8 mouse cellular contexts compared by ENCODE assay signal in the genomic region with DNA sequence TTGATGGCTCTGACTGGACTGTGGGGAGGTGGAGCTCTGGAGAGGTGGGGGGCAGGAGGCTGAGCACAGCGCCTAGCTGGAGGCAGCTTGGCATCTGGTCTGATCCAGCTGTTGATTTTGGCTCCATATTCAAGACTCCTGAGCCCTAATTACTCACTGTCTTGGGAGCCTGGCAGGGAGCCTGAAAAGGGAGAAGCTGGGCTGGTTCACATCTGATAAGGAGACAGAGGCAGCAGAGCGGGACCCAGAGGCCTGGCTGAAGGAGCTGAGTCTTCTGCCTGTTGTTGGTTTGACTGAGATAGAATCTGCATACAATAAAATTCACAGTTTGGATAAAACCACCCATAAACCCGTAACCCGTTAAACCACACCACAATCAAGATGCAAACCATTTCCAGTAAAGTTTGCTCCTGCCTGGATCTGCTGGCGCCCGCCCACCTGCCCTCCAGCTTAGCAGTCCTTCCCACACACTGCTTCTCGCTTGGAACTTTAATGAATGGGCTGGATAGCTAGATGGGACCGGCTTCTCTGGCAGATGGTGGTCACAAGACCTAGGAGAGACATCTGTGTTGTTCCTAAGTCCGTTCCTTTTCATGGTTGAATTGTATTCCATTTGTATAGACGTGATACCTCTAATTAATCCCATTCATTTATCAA. TPM values are rescaled to one million over a fixed set of nuclear protein-coding genes. Genes with fewer than 3 reads are reported as not detected.
DNase-seq lines count a peak whose midpoint lies in the region; TF ChIP-seq lines count a peak whose summit lies in the region.

No protein-coding gene starts in this region.

- TF ChIP-seq EP300 in MEL (IDR thresholded peaks at IDR 0.05; ENCODE audit: low read depth in 1 of 2, low read length in 2 of 2): peak; percentile 84 to 88

- intact Hi-C loops in left cerebral cortex, postnatal 36 days (cut with DNase I): loop anchor here (2.0 kb wide), 2 partner anchors 46 to 54 kb away; a partner anchor contains a TSS

- peaks cover 0 to 18% of the 10 kb centered on the region in 2 experiments; a peak in 2 of 4 replicates for H3K36me3 ChIP-seq in MEL (ENCODE audit: control insufficient read depth in 1 of 2, insufficient read depth in 2 of 2, low read length in 2 of 2)

- DNase-seq in 3T3-L1 (ENCODE audit: low read depth, low spot score) (peak; percentile 99), MEL (ENCODE audit: low read depth, low spot score) (peak; percentile 93)
- peak; percentile 50 for DNase-seq in gastrocnemius, adult 18-20 months (ENCODE audit: low spot score)
- peak; percentile 82 for DNase-seq in kidney, adult 9 months
- DNase-seq in mesoderm, embryonic 11.5 days (ENCODE audit: low read depth, low spot score): peak; percentile 19
- no peak for DNase-seq in cerebellum, adult 11 months
- DNase-seq in embryo, embryonic 9.5 days (ENCODE audit: extremely low spot score): no peak
- DNase-seq in left cerebral cortex, postnatal 36 days (ENCODE audit: low spot score in 2 of 2): no peak

- no peak for TF ChIP-seq RAD21 in MEL (IDR thresholded peaks at IDR 0.05; ENCODE audit: low read depth, low read length)

- no peak overlapping the region for H3K4me3 ChIP-seq in MEL (ENCODE audit: control insufficient read depth in 1 of 2, insufficient read depth in 1 of 2, low read depth in 2 of 2, low read length in 2 of 2)

- TF ChIP-seq CTCF in MEL (IDR thresholded peaks at IDR 0.05 in 2 of 3, conservative IDR thresholded peaks at IDR 0.05 in 1 of 3; ENCODE audit: control insufficient read depth in 1 of 3, insufficient read depth in 1 of 3, low read depth in 2 of 3, low read length in 3 of 3, poor library complexity in 1 of 3, severe bottlenecking in 1 of 3): no peak

- no peaks in the 10 kb centered on the region for H3K9me3 ChIP-seq in MEL (replicated peaks; ENCODE audit: insufficient read depth, low read length)

- peaks cover 13 to 37% of the 10 kb centered on the region in 2 experiments for H3K4me1 ChIP-seq in MEL (ENCODE audit: control insufficient read depth in 1 of 2, insufficient read depth in 2 of 2, low read length in 2 of 2)

- peaks cover 0 to 9% of the 10 kb centered on the region in 2 experiments; a peak in 2 of 4 replicates for H3K27me3 ChIP-seq in MEL (ENCODE audit: control insufficient read depth in 1 of 2, insufficient read depth in 2 of 2, low read length in 2 of 2)

- H3K9ac ChIP-seq in MEL (ENCODE audit: control insufficient read depth, low read depth, low read length, poor library complexity, severe bottlenecking): no peak overlapping the region

- no peaks in the 10 kb centered on the region for H3K79me2 ChIP-seq in MEL (ENCODE audit: control insufficient read depth, insufficient read depth, low read length, poor library complexity)

- H3K27ac ChIP-seq in MEL (ENCODE audit: control insufficient read depth, low read depth, low read length): peak overlapping the region; percentile 64

- no peak for TF ChIP-seq POLR2A in MEL (IDR thresholded peaks at IDR 0.05; ENCODE audit: control insufficient read depth in 1 of 2, insufficient read depth in 1 of 2, low read depth in 1 of 2, low read length in 2 of 2, poor library complexity in 1 of 2)

TF ChIP-seq in MEL, 35 proteins besides CTCF, POLR2A, EP300 and RAD21:
- TF ChIP-seq UBTF (IDR thresholded peaks at IDR 0.05; ENCODE audit: borderline replicate concordance, insufficient read depth, low read depth, low read length) (no peak), POLR2AphosphoS5 (IDR thresholded peaks at IDR 0.05; ENCODE audit: borderline replicate concordance, low read depth, low read length) (no peak), USF1 (IDR thresholded peaks at IDR 0.05; ENCODE audit: low read depth, low read length) (no peak), GATA1 (IDR thresholded peaks at IDR 0.05; ENCODE audit: low read depth, low read length) (peak; percentile 96), USF2 (IDR thresholded peaks at IDR 0.05; ENCODE audit: borderline replicate concordance in 1 of 2, insufficient read depth in 1 of 2, low read depth in 1 of 2, low read length in 2 of 2) (no peak), HCFC1 (IDR thresholded peaks at IDR 0.05; ENCODE audit: low read depth, low read length) (peak; percentile 50; the same call in 1 of the 2 replicates), ETS1 (IDR thresholded peaks at IDR 0.05; ENCODE audit: low read depth, low read length) (peak; percentile 99), MAZ (IDR thresholded peaks at IDR 0.05; ENCODE audit: low read depth, low read length) (peak; percentile 56; the same call in 1 of the 2 replicates), CHD1 (IDR thresholded peaks at IDR 0.05; ENCODE audit: low read depth, low read length) (no peak), SIN3A (IDR thresholded peaks at IDR 0.05; ENCODE audit: low read length) (peak; percentile 70), GABPA (IDR thresholded peaks at IDR 0.05; ENCODE audit: low read depth, low read length) (no peak), RCOR1 (IDR thresholded peaks at IDR 0.05; ENCODE audit: low read depth, low read length) (peak; percentile 77), ELF1 (IDR thresholded peaks at IDR 0.05; ENCODE audit: low read depth, low read length) (no peak), TBP (IDR thresholded peaks at IDR 0.05; ENCODE audit: low read depth, low read length) (peak; percentile 60), MYB (IDR thresholded peaks at IDR 0.05; ENCODE audit: low read depth, low read length) (peak; percentile 74; the same call in 1 of the 2 replicates), MXI1 (IDR thresholded peaks at IDR 0.05; ENCODE audit: low read depth, low read length) (no peak), CHD2 (IDR thresholded peaks at IDR 0.05; ENCODE audit: low read length) (no peak), MYC (IDR thresholded peaks at IDR 0.05; ENCODE audit: low read depth, low read length) (no peak), TAL1 (IDR thresholded peaks at IDR 0.05; ENCODE audit: low read length) (peak; percentile 68), BHLHE40 (IDR thresholded peaks at IDR 0.05; ENCODE audit: borderline replicate concordance, low read depth, low read length) (peak; percentile 14; the same call in 1 of the 2 replicates), TCF12 (IDR thresholded peaks at IDR 0.05; ENCODE audit: low read depth, low read length) (peak; percentile 83)

RNA-seq across cellular contexts. Expression of a gene that starts 46.2 kb away (rescaled TPM):
- total RNA-seq in MEL (2012; rRNA removed): 0.12 and 0.13 TPM in 2 replicates
- under 1 TPM in 1 of 2 experiments, not detected in 1; 0.28 TPM for polyA plus RNA-seq in MEL (2012; ENCODE audit: insufficient read depth in 1 of 2, insufficient read length in 2 of 2, low read depth in 1 of 2, low replicate concordance in 2 of 2, missing spikeins in 1 of 2)
- total RNA-seq in gastrocnemius, adult 18-20 months (2021): 1 to 10 TPM; 2.6 to 3.0 TPM
- total RNA-seq in left cerebral cortex, postnatal 36 days (2021): 10 to 100 TPM; 73.3 to 77.5 TPM

Comparison
In these comparisons a context has a peak if more than half of its experiments do, and no peak if none do; other contexts are left out.
1. DNase-seq: peak in 3T3-L1 (single experiment), MEL (single experiment), gastrocnemius, adult 18-20 months (single experiment), kidney, adult 9 months (single experiment) and mesoderm, embryonic 11.5 days (single experiment); none in cerebellum, adult 11 months (single experiment), embryo, embryonic 9.5 days (single experiment) and left cerebral cortex, postnatal 36 days (0 of 2).
2. RNA of a gene that starts 46.2 kb away (total RNA-seq): 73.3 to 77.5 TPM in left cerebral cortex, postnatal 36 days; 2.6 to 3.0 TPM in gastrocnemius, adult 18-20 months and 0.12 to 0.13 TPM in MEL; every median in the first group is over 10 times any median in the second.